Mouse (Mus musculus): ENCODE results near the gene Il13.

Il13 gene

DNA sequence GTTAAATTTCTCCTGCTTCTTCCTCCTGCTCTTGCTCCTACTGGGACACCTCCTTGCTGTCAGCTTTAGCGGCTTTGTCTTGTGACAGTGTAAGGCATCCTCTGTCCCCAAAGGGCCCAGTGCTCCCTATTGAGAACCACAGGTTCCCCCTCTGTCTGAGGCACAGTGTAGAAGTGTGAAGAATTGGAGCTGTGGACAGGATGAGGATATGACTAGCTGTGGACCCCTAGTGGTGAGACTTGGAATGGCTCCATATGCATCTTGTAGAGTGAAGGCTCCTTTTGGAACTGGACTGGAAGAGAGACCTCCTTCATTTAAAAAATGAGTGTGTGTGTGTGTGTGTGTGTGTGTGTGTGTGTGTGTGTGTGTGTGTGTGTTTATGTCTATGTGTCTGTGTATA, 6.6 kb downstream of the Il13 start:
- peak; percentile 89 for DNase-seq

DNA sequence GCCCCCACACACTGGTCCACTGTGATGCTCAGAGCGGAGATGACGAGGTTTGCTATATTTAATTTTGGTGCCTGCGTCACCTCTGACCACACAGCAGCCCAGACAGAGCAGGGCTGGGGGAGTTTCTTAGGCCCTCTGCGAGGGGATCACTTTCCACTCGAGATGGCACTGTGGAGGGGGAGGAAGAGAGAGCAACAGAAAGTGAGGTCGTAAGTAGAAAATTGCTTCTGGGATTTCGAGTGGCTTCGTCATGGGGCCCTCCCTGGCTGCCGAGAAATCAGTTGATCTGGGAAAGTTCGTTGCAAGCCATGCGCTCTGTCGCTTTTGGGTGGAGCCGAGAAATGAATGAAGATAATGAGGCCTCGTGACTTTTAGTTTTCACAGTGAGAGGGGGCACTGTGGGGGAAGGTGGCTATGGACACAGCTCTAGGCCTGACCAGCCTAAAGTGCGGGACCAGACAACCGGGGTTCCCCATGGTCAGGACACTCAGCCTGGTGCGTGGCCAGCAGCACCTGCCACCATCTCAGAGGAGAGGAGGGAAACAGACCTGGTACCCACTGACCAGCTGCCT, 7.6 kb downstream of the Il13 start:
- DNase-seq, result no peak

DNA sequence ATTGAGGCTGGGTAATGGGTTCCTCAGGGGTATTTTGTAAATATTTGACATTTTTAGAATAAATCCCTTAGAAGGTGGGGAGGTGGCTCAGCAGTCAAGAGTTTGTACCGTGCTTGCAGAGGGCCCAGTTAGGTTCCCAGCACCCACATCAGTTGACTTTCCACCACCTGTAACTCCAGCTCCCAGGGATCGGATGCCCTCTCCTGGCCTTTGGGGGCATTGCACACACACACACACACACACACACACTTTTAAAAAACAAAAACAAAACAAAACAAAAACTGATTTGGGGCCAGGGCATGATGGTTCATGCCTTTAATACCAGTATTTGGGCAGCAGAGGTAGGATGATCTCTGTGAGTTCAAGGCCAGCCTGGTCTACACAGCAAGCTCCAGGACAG, 10.4 kb downstream of the Il13 start:
- no peak for DNase-seq

DNA sequence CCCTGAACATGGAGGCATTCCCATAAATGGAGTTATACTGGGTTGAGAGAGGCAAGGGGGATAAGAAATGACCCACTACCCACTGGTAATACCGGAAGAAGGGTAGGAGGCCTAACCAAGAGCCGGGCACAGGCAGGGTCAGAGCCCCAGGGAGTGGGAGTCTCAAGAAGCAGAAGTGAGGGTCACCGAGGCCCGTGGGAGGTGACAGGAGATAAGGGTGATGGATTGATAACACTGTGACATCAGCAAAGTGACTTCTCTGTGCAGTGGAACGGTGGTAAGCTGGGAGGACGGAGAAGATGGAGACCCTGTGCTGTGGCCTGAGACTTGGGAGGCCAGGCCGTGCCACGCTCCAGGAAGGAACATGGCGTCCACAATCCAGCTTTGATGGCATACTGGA, 10.9 kb downstream of the Il13 start:
- no peak for DNase-seq

DNA sequence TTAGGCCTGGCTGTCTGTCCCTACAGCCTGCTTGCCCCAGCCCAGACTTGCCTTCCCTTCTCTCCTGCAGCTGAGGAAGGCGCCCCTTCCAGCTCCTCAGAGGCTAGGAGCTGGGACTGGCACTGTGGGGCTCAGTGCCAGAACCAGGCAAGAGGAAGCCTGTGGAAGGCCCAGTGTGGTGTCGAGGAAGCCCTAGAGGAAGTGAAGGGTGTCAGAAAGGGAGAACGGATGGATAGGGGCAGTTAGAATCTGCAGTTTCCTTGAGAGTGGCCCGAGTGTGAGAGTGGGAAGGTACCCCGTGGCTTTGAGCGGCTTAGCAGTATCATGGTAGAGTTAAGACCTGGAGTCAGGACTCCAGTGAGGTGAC, 12.1 kb downstream of the Il13 start:
- no peak for DNase-seq

DNA sequence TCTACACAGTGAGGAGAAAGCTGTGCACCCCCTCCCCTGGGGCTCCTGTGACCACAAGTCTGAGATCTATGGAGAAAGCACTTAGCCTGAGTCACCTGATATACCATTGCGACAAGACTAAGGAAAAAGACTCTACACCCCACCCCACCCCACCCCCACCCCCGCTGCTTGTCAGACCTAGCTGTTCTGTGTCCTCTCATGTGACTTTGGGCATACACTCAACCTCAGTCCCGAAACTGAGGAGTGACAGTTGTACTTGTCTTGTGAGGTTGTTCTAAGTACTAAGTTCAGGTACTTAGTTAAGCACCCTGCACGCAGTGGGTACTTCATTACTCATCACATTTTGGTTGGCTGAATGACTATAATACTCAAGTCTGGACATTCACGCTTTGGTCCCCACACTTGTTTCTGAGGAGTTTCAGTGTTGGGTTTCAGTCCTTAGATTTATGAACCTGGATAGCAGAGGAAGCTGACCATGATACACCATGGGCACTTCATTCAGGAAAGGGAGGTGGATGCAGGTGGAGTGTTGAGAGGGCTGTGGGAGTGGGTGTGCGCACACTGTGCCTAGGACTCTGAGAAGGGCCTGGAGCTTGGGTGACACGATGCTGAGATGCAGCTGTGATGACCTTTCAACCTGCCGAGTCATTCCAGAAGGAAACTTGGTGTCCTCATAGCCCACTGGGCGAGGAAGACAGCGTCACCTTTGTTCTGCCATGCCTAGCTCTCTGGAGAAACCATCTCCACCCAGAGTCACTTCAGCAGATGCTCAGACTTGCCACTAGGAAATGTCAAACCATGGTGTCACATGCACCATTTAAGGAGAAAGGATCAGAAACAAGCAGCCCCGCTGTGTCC, 12.7 kb downstream of the Il13 start:
- no peak for DNase-seq

DNA sequence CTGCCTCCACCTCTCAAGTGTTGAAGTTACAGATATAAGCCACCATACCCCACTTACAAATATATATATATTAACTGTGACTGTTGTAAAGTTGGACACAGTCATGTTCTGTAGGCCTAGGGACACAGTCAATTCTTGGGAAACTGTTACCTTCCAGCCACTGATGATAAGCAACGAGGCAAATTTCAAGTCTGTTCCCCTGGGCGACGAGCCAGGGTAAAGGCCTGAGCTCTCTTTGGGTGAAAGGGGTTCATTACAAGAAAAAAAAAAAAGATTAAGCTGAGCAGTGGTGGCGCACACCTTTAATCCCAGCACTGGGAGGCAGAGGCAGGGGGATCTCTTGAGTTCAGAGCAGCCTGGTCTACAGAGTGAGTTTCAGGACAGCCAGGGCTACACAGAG, 14.4 kb downstream of the Il13 start:
- no peak for DNase-seq

DNA sequence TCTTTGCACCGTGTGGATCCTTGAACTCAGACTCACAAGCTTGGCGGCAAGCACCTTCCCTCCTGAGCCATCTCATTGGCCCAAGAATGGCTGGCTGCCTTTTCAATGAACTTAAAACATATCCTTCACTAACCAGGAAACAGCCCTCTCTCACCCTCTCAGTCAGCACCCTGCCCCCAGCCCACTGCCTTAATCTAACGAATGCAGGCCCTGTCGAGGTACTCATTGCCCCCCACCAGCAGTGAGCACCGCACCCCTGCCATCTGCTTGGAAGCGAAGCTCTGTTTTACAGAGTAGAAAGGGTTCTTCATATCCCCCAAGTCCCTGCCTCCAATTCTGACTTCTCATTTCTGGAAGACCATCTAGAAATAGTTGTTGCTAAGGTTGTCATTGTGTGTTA, 15.1 kb downstream of the Il13 start:
- no peak for DNase-seq

DNA sequence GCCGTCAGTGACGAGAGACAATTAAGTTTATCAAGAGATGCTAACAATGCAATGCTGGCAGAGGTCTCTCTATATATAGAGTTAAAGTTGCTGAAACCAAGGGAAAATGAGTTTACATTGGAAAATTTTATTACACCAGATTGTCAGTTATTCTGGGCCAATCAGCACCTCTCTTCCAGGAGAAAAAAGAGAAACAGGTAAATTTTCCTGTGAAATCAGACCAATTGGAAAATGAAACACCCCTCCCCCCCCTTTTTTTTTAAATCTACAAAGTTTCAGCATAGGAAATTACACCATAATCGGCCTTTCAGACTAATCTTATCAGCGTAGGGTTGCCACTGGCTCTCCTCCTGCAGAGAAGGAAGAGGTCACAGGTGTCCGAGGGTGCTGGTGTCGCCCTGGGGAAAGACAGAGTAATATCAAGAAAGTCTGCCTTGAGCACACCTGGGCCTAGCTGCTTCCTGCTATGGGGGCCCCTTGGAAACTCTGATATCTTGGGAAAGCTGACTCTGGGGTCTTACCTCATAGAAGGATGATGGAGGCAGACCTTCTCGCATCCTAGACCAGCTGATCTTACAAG, 15.8 kb downstream of the Il13 start, which contains the start of gene Il4:
Gene Il4 (minus strand): TSS at position 51 of the 580 bp plus-strand sequence.
- DNase-seq, result no peak

DNA sequence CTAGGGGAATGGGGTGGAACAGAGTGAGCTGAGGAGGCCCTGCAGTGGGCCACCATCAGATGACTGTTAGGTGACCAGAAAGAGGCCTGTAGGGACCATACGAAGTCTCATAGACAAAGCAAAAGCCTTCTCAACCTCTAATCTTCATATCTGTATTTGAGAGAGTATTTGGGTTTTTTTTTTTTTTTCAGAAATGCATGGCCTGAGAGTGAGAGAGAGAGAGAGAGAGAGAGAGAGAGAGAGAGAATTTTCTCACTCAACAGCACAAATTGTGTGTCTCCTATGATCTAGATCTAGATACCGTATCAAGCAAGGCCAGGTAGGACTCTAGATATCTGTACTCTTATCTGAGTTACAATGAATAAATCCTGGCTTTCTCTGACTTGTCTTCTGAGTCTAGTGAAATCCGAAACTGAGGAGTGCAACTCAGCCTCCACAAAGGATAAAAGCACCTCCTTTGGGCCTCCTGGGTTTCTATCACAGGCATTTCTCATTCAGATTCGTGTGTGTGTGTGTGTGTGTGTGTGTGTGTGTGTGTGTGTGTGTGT, 16.9 kb downstream of the Il13 start:
- no peak for DNase-seq

DNA sequence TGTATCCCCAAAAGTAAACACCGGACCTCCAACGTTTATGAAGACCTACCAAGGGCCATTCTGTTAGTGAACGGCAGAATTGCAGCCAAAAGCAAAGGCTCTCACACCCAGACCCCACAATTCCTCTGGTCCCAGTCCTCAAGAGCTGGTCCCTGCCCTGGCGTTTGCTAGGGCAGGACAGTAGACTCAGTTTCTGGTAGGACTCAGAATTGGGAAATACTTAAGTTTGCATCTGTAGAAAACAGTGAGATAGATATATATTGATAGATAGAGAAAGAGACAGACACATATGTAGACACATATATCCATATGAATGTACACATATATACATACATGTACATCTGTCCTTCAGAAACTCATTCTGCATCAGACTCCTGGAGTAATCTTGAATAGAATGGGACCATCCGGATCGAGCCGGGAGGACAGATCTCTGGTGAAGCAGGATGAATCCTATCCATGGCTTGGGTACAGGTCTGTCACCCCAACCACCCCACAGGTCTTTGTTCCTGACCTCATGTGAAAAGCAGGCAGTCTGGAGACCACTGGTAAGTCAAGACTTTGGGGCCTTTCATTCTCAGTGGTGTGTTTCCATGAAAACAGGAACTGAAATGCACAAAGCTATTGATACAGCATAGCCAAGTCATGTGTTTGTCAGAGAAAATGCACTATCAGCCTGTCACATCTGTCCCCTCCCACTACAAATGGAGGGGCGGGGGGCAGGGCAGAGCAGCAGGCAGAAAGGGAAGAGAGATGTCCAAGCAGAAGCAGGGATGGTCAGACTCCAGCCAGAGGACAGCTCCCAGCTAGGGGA, 17.5 kb downstream of the Il13 start:
- no peak for DNase-seq

DNA sequence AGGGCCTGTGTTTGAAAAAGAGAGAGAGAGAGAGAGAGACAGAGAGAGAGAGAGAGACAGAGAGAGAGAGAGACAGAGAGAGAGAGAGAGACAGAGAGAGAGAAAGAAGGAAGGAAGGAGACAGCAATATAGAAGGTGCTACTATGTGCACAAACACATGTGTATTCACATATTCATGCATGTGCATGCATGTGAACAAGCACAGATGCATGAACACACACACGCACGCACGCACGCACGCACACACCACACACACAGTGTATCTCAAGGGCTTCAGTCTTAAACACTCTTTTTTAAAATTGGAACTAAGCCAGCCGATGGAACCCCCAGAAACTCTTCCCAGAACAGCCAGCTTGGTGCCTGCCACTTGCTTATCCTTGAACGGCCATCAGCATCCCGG, 18.9 kb downstream of the Il13 start:
- DNase-seq, result no peak

DNA sequence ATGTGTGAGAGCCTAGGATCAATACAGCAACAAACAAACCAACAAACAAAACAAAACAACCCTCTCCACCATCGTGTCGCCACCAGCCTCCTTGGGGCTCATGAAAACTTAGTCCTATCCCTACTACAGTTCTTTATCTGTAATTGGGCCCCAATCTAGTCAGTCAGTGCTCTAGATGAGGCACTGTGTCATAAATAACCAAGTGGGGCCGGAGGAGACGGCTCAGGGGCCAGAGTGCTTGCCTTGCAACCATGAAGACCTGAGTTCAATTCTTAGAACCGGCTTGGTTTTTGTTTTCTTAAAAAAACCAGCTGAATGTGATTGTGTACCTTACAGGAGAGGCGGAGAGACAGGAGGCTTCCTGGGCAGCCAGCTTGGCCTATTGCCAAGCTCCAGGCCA, 19.3 kb downstream of the Il13 start:
- DNase-seq, result no peak

DNA sequence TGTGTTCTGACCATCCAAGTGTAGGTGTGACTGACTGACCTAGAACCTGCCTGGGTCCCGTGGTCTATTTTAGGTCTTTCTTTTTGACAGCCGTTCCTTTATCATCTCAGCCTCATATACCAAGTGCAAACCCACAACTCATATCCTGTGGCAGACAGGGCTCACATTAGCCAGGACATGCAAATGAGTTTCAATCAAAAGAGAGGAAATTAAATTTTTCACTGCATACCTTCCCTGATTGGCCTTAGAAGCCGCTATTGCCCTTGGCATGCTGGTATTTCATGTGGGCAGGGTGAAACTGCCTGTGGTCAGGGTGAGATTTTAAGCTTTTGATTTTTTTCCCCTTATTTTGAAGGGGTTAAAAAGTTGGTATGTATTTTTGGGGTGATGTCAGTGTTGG, 24.8 kb downstream of the Il13 start:
- no peak for DNase-seq

DNA sequence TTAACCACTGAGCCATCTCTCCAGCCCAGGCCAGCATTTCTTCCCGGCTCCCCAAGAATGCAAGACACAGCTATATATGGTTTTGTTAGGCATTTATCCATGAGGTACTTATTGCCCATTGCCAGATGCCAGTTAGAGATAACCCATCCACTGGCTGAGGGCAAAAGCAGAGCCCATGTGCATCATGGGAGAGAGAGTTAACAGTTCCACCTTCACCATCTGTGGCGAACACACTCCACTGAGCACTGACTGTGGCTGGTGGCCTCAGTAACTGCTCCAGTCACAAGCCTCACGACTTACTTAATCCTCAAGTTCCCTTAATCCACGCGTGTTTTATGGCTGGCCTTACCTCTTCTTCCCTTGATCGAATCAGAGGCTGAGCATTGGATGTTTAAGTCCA, 25.3 kb downstream of the Il13 start:
- DNase-seq, result no peak

DNA sequence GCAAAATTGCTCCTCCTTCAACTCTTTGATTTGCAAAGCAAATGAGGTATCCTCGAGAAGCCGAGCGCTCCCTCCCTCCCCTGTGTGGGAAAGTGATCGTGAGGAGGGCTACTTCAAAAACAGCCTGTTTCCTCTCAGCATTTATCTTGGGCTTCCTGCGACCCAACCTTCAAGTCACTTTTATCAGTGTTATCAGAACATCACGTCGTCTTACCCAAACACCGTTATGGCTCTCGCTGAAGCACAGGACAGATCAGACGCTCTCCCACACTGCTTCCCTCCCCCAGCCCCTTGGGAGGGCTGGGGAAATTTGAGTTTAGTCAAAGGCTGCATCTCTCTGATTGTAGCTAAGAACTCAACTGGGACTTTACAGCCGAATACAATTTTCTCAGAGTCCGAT, 28.9 kb downstream of the Il13 start:
- DNase-seq, result no peak

DNA sequence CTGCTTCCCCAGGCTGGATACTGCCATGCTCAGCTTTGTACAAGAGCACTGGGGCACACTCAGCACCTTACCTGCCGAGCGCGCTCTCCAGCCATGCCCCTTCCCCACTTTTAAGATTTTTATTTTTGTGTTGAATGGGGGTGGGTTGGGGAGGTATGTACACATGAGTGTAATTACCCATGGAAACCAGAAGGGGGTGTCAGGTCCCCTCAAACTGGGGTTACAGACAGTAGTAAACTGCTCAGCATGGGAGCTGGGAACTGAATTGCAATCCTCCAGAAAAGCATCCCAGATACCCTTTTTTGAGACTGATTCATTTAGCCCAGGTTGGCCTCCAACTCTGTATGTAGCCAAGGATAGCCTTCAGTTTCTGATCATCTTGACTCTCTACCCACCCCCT, 29.5 kb downstream of the Il13 start:
- no peak for DNase-seq

DNA sequence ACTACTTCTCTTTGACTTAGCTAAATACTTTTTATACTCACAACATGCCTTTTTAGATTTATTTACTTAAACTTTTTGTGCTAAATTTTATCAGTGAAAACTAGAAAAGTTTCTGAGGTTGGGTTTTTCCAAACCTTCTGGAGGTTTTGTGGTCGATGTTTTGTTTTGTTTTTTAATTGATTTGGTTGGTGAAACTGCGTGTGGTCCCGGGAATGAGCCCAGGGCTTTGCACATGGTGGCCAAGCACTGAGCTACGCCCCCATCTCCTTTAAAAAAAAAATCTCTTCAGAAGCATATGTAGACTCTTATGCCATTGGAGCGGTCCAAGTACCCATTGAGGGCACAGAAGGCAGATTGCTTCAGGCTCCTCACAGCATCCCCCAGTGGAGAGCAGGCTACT, 43.4 kb downstream of the Il13 start:
- DNase-seq, result no peak

DNA sequence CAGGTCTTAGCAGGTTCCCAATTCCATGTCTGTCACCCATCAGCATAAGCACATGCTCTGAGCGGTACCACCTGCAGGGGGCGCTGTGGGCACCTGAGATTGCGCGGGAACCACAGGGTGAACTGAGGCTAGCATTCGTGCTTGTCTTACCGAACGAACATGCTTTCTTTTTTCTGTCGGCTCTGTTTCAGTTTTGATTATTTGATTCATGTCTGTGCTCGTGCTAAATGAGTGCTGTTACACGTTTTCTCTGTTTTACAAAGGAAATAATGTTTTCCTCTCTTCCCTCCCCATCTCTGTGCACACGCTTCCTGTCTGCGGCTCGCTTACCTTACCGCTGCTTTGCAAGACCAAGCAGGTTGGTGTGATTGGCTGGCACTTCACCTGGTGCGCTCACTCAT, 44.1 kb downstream of the Il13 start:
- peak; percentile 52 for DNase-seq

DNA sequence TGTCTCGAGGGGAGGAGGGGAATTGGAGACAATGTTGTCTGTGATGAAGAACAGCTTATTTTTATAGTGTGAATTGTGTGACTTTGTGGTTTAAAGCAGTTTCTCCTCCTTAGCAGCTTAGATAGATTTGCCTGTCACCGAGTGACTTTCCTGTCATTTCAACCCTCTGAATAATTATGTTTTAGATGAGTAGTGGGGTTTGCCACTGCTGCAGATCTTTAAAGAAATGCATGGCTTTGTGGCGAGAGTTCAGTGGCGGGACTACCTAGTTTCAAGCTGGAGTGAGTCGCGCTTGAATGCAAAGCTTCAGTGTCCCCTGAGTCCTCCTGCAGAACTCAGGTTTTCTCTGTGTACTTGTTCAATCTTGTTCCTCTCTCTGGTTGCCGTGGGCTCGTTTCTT, 46.2 kb downstream of the Il13 start:
- DNase-seq, result no peak

DNA sequence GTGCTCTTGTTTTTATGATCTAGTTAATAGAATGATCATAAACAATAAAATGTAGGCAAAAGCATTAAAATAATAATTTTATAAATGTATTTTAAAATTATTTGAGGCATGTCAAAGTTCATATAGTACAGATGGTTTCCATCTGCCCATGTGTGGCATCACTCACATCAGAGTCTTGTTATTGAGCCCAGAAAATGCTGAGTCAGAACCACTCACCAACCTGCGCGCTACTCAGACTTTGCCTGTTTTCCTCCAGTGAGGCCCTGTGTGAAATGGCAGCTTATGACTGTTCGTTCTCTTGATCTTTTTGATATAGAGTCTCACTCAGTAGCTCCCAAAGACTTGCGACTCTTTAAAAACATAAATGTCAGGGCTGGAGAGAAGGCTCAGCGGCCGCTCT, 49.0 kb downstream of the Il13 start:
- DNase-seq, result no peak

DNA sequence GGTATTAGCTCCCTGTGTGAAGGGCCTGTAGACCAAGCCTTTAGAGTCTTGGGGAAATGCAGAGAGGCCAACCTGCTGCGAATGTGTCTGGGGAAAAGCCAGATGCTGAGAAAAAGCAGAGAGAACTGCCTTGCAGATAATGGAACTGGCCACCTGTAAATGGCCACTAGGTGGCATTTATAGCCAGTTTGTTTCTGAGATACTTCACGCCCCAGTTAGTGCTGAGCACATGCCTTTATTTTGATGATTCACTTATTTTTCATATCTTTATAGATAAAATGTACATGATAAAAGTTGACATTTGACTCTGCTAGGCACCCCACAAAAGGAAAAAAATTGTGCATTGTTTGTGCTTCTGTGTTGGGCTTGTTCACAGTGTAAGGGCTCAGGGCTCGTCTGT, 49.7 kb downstream of the Il13 start:
- peak; percentile 16 for DNase-seq

DNA sequence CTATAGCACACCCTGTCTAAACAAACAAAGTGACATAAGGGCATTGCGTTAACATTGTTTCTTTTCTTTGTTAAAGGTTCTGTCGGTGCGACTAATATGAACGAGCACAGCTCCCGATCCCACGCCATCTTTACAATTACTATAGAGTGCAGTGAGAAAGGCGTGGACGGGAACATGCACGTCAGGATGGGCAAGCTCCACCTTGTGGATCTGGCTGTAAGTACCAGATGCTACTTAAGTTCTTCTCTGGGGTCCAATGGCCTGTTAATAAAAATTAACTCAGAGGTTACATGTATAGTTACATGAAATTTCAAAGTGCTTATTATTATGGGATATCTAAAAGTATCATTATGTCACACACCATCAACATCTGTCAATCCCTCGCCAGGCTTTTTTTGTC, 51.4 kb downstream of the Il13 start:
- no peak for DNase-seq
